In the genomic region with DNA sequence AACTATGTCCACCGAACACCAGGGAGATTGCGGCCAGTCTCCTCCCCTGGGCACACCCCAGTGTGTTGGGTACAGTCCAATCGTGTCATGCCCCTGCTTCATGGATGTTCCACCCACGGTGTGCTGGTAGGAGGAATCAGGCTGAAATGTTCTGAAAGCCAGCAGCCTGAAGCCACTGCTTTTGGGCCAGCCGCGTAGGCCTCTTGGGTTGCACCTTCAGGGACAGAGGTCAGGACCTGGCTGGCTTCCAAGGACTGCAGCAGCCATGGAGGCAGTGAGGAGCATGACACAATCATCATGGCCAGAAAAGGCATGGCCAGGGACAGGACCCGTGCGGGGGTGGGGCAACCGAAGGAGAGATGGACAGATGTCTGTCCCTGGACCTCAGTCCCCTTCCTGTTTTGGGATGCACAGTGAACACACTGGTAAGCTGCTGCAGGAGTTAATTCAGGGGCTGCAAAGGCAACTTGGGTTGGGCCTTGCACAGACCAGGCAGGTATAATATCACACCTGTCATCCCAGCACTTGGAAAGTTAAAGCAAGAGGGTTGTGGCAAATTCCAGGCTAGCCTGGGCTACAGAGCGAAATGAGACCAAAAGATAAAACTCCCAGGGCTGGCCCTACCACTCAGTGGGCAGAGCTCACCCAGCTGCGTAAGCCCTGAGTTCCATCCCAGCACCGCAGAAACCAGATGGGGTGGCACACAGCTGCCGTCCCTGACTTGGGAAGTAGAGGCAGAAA, we compare ENCODE assay signal across 8 mouse cellular contexts. TPM values are rescaled to one million over a fixed set of nuclear protein-coding genes. Genes with fewer than 3 reads are reported as not detected.
DNase-seq lines count a peak whose midpoint lies in the region; ATAC-seq and TF ChIP-seq lines count a peak whose summit lies in the region.

No protein-coding gene starts in this region.

- peaks cover 47% of the 10 kb centered on the region for H3K4me1 ChIP-seq in embryonic facial prominence, embryonic 13.5 days
- peaks cover 61% of the 10 kb centered on the region for H3K4me1 ChIP-seq in kidney, embryonic 15.5 days
- peaks cover 38% of the 10 kb centered on the region for H3K4me1 ChIP-seq in midbrain, embryonic 12.5 days

- H3K9ac ChIP-seq in embryonic facial prominence, embryonic 13.5 days, result peak overlapping the region; percentile 69
- H3K9ac ChIP-seq in kidney, embryonic 15.5 days, result peak overlapping the region; percentile 54
- H3K9ac ChIP-seq in midbrain, embryonic 12.5 days (replicated peaks), result peak overlapping the region; percentile 61; the same call in 1 of the 2 replicates

- TF ChIP-seq CTCF in C2C12 (IDR thresholded peaks at IDR 0.05; ENCODE audit: control insufficient read depth, insufficient read depth, insufficient read length), result no peak

- peak; percentile 54 for DNase-seq in gastrocnemius, adult 18-20 months (ENCODE audit: low spot score)
- DNase-seq in gastrocnemius, postnatal 14 days, result no peak
- no peak for DNase-seq in embryo, embryonic 11 days

- ATAC-seq in embryonic facial prominence, embryonic 13.5 days (ENCODE audit: insufficient number of reproducible peaks, insufficient read depth, low FRiP score, low TSS enrichment, low read depth), result no peak
- ATAC-seq in kidney, embryonic 15.5 days (replicated peaks; ENCODE audit: low FRiP score), result no peak
- no peak for ATAC-seq in midbrain, embryonic 12.5 days (ENCODE audit: low FRiP score, low read depth)
- ATAC-seq in erythroblast, adult 5-6 weeks (replicated peaks; ENCODE audit: low FRiP score, poor library complexity, severe bottlenecking), result no peak

- H3K79me2 ChIP-seq in C2C12 (ENCODE audit: control insufficient read depth, insufficient read depth), result peaks cover 28% of the 10 kb centered on the region

- H3K79me3 ChIP-seq in C2C12 (ENCODE audit: low read depth), result peaks cover 18% of the 10 kb centered on the region

- H3ac ChIP-seq in C2C12 (ENCODE audit: control insufficient read depth, insufficient read length, low read depth), result peak overlapping the region; percentile 47

- H3K36me3 ChIP-seq in C2C12 (ENCODE audit: control insufficient read depth, insufficient read depth), result peaks cover 42% of the 10 kb centered on the region
- H3K36me3 ChIP-seq in embryonic facial prominence, embryonic 13.5 days, result peaks cover 59% of the 10 kb centered on the region
- peaks cover 58% of the 10 kb centered on the region for H3K36me3 ChIP-seq in kidney, embryonic 15.5 days
- H3K36me3 ChIP-seq in midbrain, embryonic 12.5 days, result peaks cover 64% of the 10 kb centered on the region

- H3K27ac ChIP-seq in embryonic facial prominence, embryonic 13.5 days, result peak overlapping the region; percentile 93
- peak overlapping the region; percentile 93 for H3K27ac ChIP-seq in kidney, embryonic 15.5 days
- no peak overlapping the region; the same call in 1 of the 2 replicates for H3K27ac ChIP-seq in midbrain, embryonic 12.5 days (replicated peaks)

- no peaks in the 10 kb centered on the region for H3K27me3 ChIP-seq in C2C12 (ENCODE audit: control insufficient read depth, insufficient read depth, insufficient read length)
- no peaks in the 10 kb centered on the region for H3K27me3 ChIP-seq in embryonic facial prominence, embryonic 13.5 days
- no peaks in the 10 kb centered on the region for H3K27me3 ChIP-seq in kidney, embryonic 15.5 days
- H3K27me3 ChIP-seq in midbrain, embryonic 12.5 days, result peaks cover 11% of the 10 kb centered on the region

- no peaks in the 10 kb centered on the region for H3K9me3 ChIP-seq in embryonic facial prominence, embryonic 13.5 days
- no peaks in the 10 kb centered on the region for H3K9me3 ChIP-seq in kidney, embryonic 15.5 days (replicated peaks)
- H3K9me3 ChIP-seq in midbrain, embryonic 12.5 days, result no peaks in the 10 kb centered on the region

- WGBS in embryonic facial prominence, embryonic 13.5 days, result 88% methylated on average over 13 of the region's 13 CpGs
- 88% methylated on average over 13 of the region's 13 CpGs for WGBS in kidney, embryonic 15.5 days
- WGBS in midbrain, embryonic 12.5 days, result 94% methylated on average over 13 of the region's 13 CpGs

- H3K4me3 ChIP-seq in C2C12 (ENCODE audit: insufficient read depth, poor library complexity, severe bottlenecking), result no peak overlapping the region
- peak overlapping the region; percentile 96 for H3K4me3 ChIP-seq in embryonic facial prominence, embryonic 13.5 days
- H3K4me3 ChIP-seq in kidney, embryonic 15.5 days (replicated peaks), result peak overlapping the region; percentile 98; the same call in 1 of the 2 replicates
- H3K4me3 ChIP-seq in midbrain, embryonic 12.5 days, result peak overlapping the region; percentile 96; the same call in 1 of the 2 replicates

- H3K4me2 ChIP-seq in embryonic facial prominence, embryonic 13.5 days, result peak overlapping the region; percentile 90
- H3K4me2 ChIP-seq in kidney, embryonic 15.5 days, result peak overlapping the region; percentile 79
- H3K4me2 ChIP-seq in midbrain, embryonic 12.5 days (replicated peaks), result peak overlapping the region; percentile 70

- intact Hi-C loops in gastrocnemius, postnatal 14 days (cut with DNase I; ENCODE audit: low total_unique reads), result no loop called here

TF ChIP-seq in C2C12, 6 proteins besides CTCF, POLR2A, EP300 and RAD21:
- TF ChIP-seq MAX (IDR thresholded peaks at IDR 0.05), result no peak
- no peak for TF ChIP-seq MYOG (IDR thresholded peaks at IDR 0.05; ENCODE audit: control insufficient read depth, extremely low read depth, insufficient read length)
TF ChIP-seq in C2C12: peak in this region for 0.

RNA-seq across cellular contexts. Expression of a gene that starts 2.1 kb away (rescaled TPM):
- total RNA-seq in gastrocnemius, adult 18-20 months (2021), result 10 to 100 TPM; 10.1 to 10.9 TPM
- 1 to 10 TPM; 7.7 to 10.0 TPM for total RNA-seq in gastrocnemius, postnatal 14 days (2021)
- 48.1 TPM for polyA plus RNA-seq in C2C12 (2012; fragmentation: generic; extraction: Trizol)
- polyA plus RNA-seq in embryonic facial prominence, embryonic 13.5 days (2015; fragmentation: Nextera tagmentation; extraction: Ambion mirVana), result 43.2 and 46.9 TPM in 2 replicates
- 38.8 and 44.2 TPM in 2 replicates for polyA plus RNA-seq in kidney, embryonic 15.5 days (2015; fragmentation: Nextera tagmentation; extraction: Ambion mirVana)
- polyA plus RNA-seq in midbrain, embryonic 12.5 days (2016; fragmentation: Nextera tagmentation; extraction: Ambion mirVana), result 58.8 and 60.5 TPM in 2 replicates
- 5.6 and 6.1 TPM in 2 replicates for total RNA-seq in erythroblast, adult 5-6 weeks (2015; ENCODE audit: low replicate concordance)
- total RNA-seq in erythroblast, adult 5-6 weeks (2017; ENCODE audit: low replicate concordance), result 18.0 and 27.7 TPM in 2 replicates

RNA-seq across cellular contexts. Expression of a gene that starts 9.8 kb away (rescaled TPM):
- under 1 TPM; 0.16 to 0.55 TPM for total RNA-seq in gastrocnemius, adult 18-20 months (2021)
- total RNA-seq in gastrocnemius, postnatal 14 days (2021), result 1 to 10 TPM; 1.5 to 2.2 TPM
- 0.02 TPM for polyA plus RNA-seq in C2C12 (2012; fragmentation: generic; extraction: Trizol)
- polyA plus RNA-seq in embryonic facial prominence, embryonic 13.5 days (2015; fragmentation: Nextera tagmentation; extraction: Ambion mirVana), result 7.1 and 7.3 TPM in 2 replicates
- polyA plus RNA-seq in kidney, embryonic 15.5 days (2015; fragmentation: Nextera tagmentation; extraction: Ambion mirVana), result 14.4 and 18.3 TPM in 2 replicates
- polyA plus RNA-seq in midbrain, embryonic 12.5 days (2016; fragmentation: Nextera tagmentation; extraction: Ambion mirVana), result 3.7 and 4.4 TPM in 2 replicates
- not detected in 2 replicates for total RNA-seq in erythroblast, adult 5-6 weeks (2015; ENCODE audit: low replicate concordance)
- total RNA-seq in erythroblast, adult 5-6 weeks (2017; ENCODE audit: low replicate concordance), result not detected in 2 replicates

RNA-seq across cellular contexts. Expression of a gene that starts 24.3 kb away (rescaled TPM):
- 1 to 10 TPM in 1 of 2 experiments, under 1 TPM in 1; 0.39 to 1.4 TPM for total RNA-seq in gastrocnemius, adult 18-20 months (2021)
- total RNA-seq in gastrocnemius, postnatal 14 days (2021), result 1 to 10 TPM; 1.8 to 2.0 TPM
- polyA plus RNA-seq in C2C12 (2012; fragmentation: generic; extraction: Trizol), result 0.08 TPM
- 0.13 TPM in 1 of 2 replicates, not detected in the other for polyA plus RNA-seq in embryonic facial prominence, embryonic 13.5 days (2015; fragmentation: Nextera tagmentation; extraction: Ambion mirVana)
- polyA plus RNA-seq in kidney, embryonic 15.5 days (2015; fragmentation: Nextera tagmentation; extraction: Ambion mirVana), result 0.08 TPM in 1 of 2 replicates, not detected in the other
- polyA plus RNA-seq in midbrain, embryonic 12.5 days (2016; fragmentation: Nextera tagmentation; extraction: Ambion mirVana), result not detected in 2 replicates
- not detected in 2 replicates for total RNA-seq in erythroblast, adult 5-6 weeks (2015; ENCODE audit: low replicate concordance)
- total RNA-seq in erythroblast, adult 5-6 weeks (2017; ENCODE audit: low replicate concordance), result not detected in 2 replicates

RNA-seq across cellular contexts. Expression of a gene that starts 26.0 kb away (rescaled TPM):
- 10 to 100 TPM; 19.7 to 20.4 TPM for total RNA-seq in gastrocnemius, adult 18-20 months (2021)
- 10 to 100 TPM; 18.5 to 22.8 TPM for total RNA-seq in gastrocnemius, postnatal 14 days (2021)
- 33.3 TPM for polyA plus RNA-seq in C2C12 (2012; fragmentation: generic; extraction: Trizol)
- polyA plus RNA-seq in embryonic facial prominence, embryonic 13.5 days (2015; fragmentation: Nextera tagmentation; extraction: Ambion mirVana), result 56.0 and 57.6 TPM in 2 replicates
- polyA plus RNA-seq in kidney, embryonic 15.5 days (2015; fragmentation: Nextera tagmentation; extraction: Ambion mirVana), result 51.0 and 61.3 TPM in 2 replicates
- 89.9 and 92.6 TPM in 2 replicates for polyA plus RNA-seq in midbrain, embryonic 12.5 days (2016; fragmentation: Nextera tagmentation; extraction: Ambion mirVana)
- 9.6 and 11.3 TPM in 2 replicates for total RNA-seq in erythroblast, adult 5-6 weeks (2015; ENCODE audit: low replicate concordance)
- 10.8 and 11.3 TPM in 2 replicates for total RNA-seq in erythroblast, adult 5-6 weeks (2017; ENCODE audit: low replicate concordance)

RNA-seq across cellular contexts. Expression of a gene that starts 27.4 kb away (rescaled TPM):
- not detected for total RNA-seq in gastrocnemius, adult 18-20 months (2021)
- not detected for total RNA-seq in gastrocnemius, postnatal 14 days (2021)
- not detected for polyA plus RNA-seq in C2C12 (2012; fragmentation: generic; extraction: Trizol)
- 5.0 and 7.2 TPM in 2 replicates for polyA plus RNA-seq in embryonic facial prominence, embryonic 13.5 days (2015; fragmentation: Nextera tagmentation; extraction: Ambion mirVana)
- polyA plus RNA-seq in kidney, embryonic 15.5 days (2015; fragmentation: Nextera tagmentation; extraction: Ambion mirVana), result 15.9 and 18.1 TPM in 2 replicates
- polyA plus RNA-seq in midbrain, embryonic 12.5 days (2016; fragmentation: Nextera tagmentation; extraction: Ambion mirVana), result 6.6 and 7.5 TPM in 2 replicates
- total RNA-seq in erythroblast, adult 5-6 weeks (2015; ENCODE audit: low replicate concordance), result 3.3 TPM in 1 of 2 replicates, not detected in the other
- total RNA-seq in erythroblast, adult 5-6 weeks (2017; ENCODE audit: low replicate concordance), result 0.60 and 1.7 TPM in 2 replicates
